Mouse (Mus musculus) ES-CJ7 (cell line): ENCODE measurements at regions not wholly inside any gene's neighbourhood (a gene's known extent, or its start where the extent isn't known, plus 50 kb on each side); places are given as distances from the start of the nearest gene placed in this dataset.

Source experiments
- DNase-seq: peaks from one replicate; pipeline ENCODE4 v3.0.0; 2011; ENCODE audit warnings: low read depth, low spot score

DNA sequence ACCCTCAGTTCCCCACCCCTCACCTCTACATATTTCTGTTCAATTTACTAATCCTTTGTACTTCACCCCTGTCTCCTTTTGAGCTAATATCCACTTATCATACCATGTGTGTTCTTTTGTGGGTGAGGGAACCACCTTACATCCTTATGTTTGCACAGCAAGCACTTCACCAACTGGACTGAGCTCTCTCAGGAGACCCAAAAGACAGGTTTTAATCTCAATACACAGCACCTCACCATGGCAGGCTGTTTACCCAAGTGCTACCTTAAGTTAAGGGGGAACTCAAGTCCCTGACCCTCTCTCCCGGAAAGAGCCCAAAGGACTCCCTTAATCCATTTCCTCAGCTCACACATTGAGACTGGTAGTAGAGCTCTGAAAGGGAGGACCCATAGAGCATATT, 62.3 kb upstream of the Agr3 start:
- no peak for DNase-seq

DNA sequence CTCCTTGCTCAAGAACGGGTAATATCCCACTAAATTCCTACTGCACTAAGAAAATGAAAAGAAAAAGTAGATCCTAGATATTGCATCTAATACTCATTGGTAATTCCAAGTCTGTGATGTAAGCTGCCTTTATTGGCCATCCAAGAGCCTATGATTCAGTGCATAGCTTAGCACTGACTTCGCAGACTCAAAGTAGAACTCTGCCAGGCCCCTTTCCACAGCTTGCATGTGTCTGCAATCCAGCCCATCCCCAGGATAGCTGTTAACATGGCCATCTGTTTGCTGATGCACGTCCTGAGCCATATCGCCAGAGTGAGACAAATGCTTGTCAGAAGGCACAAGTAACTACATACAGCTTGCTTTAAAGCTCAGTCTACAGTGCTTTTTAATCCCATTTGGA, 72.3 kb upstream of the Agr3 start:
- no peak for DNase-seq

DNA sequence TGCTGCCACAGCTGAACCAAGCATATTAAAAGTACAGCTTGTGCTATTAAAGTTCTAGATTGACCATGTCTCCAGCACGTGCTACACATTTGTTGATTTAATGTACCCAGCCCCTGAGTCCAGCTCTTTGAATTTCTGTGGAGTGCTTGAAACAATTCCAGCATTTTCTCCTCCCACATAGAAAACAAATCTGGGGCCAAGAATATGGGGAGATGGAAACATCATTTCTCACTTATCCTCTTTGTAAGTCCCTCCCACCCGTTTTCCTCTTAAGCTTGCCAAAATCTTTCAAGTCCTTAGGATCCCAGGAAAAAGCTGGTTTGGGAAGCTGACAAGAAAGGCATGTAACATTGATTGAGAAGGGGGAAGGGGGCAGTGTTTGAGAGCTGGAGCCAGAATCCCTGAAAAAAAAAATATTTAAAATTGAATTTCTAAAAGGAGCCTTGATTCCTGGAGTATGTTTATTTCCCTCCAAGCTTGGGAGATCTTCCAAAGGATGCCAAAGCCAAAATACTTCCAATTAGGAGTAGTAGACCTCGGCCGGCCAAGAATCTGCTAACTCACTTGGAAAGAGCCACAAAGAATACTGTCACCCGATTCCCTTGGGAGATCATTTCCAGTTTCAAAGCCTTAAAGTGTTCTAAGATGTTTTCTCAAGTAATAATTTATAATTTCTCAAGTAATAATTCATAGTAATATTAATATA, 78.4 kb upstream of the Agr3 start:
- DNase-seq: no peak

DNA sequence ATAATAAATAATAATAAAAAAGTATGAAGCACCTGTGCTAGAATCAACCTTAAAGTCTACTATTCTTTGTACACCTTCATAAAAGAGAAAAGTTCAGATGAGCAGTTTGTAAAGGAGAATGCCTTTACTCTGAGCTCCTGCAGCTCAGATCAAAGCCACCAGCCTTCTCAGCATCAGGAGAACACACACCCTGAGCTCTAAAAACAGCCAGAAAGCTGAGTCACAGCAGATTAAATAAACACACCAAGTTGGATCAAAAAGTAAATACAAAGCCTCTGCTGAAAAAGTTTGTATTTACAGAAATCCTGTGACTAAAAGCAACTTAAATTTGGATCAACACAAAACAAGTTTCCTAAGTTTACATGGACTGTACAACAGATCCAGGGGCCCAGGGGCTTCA, 88.5 kb upstream of the Agr3 start:
- DNase-seq: no peak

DNA sequence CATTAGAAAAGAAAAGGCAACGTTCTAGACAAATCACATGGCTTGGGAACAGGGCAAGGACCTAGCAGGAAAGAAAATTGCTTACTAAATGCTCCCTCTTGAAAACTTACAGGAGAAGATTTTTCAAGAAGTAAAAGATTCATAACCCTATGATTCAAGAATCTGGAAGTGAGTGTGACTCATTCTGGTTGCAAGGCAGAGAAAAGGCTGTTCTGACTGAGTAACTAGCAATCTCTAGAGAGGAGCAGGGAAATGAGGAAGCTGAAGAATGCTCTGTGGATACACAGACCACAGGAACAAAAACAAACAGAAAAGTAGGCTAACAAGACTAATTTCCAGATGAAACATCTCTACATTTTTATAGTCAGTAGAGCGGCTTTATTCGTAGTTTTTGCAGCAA, 92.1 kb upstream of the Agr3 start:
- DNase-seq: no peak

DNA sequence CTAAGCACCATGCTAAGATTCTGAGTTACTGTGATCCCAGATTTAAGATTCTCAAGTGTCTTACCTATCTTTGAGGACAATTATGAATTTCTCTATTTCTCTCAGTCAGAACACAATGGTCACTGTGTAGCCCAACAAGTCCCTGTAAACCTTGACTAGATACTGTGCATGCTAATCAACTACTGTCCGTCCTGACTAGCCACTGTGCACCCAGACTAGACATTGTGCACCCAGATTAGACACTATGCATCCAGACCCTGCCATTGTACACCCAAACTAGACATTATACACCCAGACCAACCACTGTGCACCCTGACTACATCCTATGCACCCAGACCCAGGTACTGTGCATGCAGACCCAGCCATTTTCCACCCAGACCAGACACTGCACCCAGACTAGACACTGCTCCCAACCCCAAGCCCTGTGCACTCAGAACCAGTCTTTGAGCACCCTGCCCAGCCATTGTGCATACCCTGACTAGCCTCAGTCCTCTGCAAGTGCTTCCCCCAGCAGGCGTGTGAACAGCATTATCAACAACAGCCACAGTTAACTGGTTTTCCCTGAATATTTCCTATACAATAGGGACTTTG, 93.4 kb upstream of the Agr3 start:
- DNase-seq: no peak

DNA sequence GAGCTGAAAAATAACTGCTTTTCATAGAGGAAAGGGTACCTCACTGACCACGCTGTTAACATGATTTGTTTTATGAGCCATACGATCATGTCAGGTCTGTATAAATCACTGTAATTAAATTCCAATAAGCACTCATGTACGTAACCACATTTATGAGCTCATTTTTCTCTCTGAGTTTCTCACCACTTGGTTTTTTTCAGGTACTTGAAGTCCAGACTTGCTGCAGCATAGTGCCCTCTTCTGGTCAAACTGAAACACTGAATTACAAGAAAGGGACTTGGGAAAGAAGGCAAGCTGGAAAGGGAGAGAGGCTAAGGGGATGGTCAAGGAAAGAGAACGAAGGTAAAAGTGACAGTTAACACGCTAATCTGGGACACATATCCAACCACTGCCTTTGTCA, 94.2 kb upstream of the Agr3 start:
- peak; percentile 69 for DNase-seq

DNA sequence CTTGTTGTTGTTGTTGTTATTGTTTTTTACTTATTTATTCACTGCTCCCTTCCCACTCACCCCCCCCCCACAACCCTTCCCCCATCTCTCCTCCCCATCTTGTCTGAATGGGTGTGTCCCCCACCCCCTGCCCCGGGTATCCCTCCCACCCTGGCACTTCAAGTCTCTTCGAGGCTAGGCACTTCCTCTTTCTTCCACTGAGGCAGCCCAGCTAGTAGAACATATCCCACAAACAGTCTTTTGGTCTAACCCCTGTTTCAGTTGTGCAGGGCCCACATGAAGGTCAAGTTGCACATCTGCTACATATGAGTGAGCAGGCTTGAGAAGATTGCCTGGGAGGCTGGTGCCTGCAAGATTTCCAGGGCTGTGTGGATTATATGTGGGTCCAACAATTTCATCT, 97.6 kb upstream of the Agr3 start:
- DNase-seq: no peak

DNA sequence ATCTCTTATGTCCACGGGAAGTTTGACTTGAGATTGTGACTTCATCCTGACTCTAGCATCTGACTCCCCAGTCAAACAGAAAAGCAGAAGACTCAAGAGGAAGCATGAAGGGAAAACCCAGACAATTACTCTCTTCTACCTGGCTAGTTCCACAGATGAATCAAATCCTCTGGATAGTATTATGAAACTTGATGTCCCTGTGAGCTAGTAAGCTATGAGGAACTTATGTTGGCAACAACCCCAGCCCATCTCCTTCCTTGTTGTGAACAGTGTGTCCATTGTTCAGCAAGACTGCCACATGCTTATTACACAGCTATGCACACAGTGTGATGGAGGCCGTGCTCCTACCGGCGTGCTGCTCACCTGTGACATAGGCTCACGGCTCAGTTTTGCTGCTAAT, 98.4 kb upstream of the Agr3 start:
- DNase-seq: no peak

DNA sequence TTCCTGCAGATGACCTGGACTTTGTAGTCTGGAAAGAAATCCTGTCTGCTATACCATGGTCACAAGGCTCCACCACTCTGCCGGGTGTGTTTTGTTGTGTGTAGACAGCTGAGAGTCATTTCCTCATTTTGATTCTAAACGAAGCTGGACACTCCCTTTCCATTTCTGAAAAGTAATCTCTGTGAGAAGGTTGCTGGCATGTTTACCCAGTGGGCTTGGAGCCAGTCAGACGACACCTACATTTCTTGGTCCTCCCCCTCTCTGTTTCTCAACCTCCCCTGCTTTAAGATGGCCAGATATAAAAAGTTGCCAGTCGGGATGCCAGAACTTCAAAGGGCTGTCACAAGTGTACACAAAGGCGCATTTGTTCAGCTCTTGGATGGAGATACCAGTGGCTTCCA, 100.8 kb upstream of the Agr3 start:
- DNase-seq: no peak

DNA sequence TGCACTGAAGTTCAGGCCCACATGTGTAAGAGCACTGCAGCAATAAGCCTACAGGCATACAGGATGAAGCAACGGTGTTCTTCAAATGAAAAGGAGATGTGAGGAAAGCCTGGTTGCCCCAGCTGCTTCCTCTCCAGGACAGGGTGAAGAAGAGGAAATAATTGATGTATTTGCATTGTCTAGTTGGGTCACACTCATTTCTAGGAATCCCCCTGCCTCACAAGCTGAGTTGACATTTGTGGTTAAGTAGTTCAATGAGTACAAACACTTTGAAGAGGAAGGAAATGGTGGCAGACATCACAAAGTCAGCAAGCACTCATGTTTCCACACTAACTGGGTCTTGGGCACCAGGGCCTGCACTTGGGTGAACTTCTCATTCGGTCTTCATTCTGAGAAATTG, 126.2 kb upstream of the Agr3 start:
- no peak for DNase-seq

DNA sequence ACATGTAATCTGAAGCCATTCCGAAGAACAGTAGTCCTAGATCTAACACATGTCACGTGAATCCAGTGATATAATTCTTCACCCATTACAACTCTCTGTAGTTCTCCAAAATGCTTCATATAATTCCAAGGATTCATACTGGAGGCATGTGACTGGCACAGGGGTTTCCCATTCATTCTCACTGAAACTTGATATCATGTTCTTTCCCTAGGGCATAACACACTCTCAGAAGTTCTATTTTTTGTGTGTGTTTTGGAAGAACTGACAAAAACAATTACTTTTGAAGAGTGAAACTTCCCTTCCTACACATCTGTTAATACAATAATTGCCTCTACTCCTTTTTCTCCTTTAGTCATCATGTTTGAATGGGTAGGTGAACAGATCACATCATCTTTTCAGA, 150.0 kb upstream of the Agr3 start:
- DNase-seq: no peak

DNA sequence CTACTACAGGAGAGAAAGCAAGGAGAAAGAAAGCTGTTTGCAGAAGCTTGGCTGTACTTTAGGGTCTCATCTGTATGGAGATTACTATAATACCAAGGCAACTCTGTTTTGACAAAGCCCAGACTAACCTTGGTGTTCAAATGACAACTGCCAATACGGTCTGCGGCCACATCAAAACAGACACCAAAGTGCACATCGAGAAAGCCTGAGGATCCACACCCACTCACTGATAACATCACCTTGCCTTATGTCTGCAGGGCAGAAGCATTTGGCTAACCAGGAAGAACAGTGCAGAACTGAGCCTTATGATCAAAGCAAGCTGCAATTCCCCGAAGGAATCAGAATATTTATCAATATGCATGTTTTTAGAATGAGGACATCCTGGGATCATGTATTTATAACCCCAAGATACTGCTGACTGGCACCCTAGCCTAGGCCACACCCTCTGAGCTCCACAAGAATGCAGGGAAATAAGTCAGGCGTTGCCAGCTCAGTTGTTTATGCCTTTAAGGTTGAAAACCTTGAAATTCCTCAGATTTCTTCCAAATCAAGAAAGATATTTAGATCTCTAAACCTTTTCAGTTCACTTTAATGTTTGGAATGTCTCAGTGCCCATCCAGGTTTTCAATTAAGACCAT, 154.9 kb upstream of the Agr3 start:
- no peak for DNase-seq

DNA sequence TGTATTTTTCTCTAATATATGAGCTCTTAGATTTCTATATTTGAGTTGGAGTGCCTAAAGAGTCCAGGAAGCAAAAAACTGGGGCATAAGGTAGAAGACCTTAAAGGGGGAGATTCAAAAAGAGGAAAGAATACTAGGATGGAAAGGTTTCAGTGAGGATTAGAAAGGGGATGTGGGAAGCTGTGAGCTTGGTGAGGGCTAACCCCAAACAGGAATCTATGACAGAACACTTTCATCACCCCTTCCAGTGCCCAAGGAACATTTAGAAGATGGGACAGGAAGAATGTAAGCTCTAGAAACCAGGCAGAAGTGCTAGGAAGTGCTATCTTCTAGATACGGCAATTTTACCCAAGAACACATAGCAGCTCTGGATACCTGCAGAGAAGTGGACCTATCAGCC, 166.5 kb upstream of the Agr3 start:
- no peak for DNase-seq

DNA sequence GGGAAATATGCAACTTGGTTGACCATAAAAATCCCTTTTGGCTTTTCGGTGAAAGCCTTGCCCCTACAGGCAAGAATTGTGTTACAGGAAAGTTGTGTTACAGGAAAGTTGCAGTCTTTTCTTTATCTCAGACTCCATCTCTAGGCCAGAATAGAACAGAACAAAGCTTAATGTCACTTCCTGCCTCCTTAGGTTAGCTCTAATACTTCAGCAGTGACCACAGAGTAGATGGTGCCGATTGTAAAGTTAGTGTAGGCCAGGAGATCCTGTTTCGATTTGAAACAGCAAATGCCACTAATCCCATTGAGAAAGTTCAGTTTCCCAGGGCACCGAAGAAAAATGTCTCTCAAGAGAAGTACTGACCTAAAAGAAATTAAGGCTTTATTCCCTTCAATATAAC, 170.3 kb upstream of the Agr3 start:
- DNase-seq: no peak

DNA sequence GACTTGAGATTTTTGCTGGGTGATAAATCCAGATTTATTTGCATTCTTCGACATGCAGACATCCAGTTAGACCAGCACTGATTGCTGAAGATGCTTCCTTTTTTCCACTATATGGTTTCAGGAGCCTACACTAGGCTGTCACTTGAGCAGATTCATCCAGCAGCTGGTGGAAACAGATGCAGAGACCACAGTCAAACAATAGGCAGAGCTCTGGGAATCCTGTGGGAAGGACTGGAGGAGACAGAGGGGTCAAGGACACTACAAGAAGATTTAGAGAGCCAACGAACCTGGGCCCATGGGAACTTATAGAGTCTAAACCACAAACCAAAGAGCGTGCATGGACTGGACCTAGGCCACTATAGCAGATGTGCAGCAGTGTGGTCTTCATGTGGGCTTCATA, 177.4 kb upstream of the Agr3 start:
- no peak for DNase-seq

DNA sequence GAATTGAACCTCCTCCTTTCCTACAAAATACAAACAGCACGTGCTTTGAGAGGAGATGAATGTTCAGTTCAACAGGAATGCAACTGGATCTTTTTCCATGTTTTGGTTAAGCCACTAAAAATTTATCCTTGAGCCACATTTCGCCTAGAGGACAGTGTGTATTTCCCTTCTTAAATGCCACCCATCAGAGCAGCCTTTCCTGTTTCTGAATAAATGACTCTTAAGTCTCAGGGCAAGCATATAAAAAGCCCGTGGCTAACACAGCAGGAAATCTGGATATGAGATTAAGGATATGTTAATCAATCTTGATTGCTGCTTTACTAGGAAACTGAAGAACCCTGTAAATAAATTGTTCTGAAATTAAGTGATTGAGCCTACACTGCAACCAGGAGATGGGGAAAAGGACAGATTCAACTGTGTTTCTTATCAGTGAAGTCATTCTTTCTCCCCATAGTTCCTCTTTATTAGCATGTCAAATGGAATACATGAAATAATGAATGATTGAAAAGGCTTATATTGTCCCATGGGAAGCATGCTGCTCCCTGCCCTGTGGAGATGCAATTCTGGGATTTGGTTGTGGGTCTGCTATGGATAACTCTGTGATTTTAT, 178.6 kb upstream of the Agr3 start:
- no peak for DNase-seq

DNA sequence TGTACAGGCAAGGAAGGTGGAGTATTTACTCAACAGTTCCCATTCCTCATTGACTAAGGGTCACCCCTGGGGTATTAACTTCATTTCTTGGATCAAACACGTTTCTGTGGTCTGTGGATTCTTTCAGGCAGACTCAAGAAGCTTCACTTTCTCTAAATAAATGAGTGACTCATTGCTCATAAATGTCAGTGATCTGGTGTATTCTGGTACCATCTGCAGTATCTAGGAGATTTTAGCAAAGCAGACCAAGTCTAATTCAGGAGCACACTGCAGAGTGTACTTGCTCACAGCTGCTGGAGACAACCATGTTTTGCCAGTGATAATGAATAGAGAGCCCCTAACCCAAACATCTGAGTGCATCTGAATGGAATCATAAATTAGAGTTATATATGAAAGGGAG, 182.7 kb upstream of the Agr3 start:
- DNase-seq: no peak

DNA sequence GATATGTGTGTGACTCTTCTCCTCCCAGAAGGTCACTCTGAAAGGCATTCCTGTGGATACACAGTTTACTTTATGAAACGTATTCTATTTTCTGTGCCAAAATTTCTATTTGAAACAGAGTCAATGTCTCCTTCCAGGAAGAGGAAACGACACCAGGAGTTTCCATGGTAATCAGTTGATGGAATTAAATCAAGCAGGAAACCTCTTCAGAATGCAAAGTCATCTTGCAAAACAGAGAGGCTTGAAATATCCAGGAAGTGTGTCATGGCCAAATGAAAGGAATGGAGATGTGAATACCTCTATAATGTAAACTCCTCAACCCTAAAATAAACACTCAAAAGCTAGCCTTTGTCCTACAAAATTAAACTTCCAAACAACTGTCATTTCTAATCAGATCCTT, 189.0 kb upstream of the Agr3 start:
- no peak for DNase-seq

DNA sequence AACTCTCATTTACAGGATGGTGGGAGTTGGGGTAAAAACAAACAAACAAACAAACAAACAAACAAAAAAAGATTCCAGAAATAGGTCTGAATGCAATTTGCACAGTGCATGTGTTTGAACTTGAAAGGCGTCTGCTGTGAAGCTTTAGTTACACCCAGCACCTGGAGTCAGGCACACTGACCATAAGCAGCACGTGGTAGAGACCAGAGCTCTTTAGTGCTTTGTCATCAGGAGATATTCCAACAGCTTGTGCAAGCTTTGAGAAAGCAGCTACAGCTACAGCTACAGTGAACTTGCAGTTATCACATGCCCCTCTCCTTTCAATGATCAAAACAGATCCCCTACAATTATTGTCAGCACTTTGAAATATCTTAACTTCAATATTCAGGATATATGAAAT, 190.4 kb upstream of the Agr3 start:
- DNase-seq: no peak

DNA sequence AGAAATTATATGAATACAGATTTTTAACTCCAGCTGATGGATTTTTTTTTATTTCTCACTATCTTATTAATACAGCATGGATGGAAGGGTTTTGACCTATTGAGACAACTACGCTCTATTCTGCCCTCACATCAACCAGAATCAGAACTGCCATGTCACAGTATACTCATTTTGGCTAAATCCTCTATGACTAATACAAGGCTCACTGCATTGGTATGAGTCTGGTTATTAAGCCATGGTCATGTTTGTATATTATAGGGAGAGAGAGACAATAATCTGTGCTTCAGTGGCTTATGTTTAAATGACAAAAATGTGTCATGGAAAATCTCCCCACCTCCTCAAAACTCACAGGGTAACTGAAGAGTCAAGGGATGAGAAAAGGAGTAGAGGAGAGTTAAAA, 191.0 kb upstream of the Agr3 start:
- no peak for DNase-seq

DNA sequence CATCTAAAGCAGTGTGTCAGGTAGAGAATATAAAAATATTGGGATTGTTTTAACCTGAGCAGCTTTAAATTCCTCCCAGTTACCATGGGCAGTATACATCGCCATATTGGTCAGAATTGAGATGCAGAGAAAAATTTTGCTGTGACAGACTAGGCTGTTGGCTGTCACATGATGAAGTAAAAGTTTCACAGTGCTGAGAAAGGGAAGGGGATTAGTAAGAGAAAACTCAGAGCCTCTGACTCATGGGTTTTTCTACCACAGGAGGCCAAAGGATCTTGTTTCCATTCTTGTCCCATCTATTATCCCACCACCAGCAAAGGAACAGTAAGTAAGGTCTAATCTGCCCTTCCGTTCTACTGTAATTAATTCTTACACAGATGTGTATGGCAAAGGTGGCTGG, 191.8 kb upstream of the Agr3 start:
- no peak for DNase-seq

DNA sequence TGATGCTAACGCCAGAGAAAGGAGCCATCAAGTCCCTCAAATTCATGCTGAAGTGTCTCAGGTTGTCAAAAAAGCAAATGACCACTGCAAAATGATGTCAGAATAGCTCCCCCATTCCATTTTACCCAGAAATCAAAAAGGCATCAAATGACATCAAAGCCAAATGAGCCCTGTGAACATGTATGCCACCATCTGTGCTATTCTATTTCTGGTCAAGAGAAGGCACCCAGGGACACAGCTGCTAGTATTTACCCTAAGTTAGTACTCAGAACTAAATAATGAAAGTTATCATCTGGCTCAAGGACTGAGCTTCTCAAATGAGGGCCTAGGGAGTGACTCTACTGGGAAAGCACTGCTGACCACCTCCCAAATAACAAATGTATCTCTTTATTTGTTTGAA, 191.1 kb upstream of the Ahr start:
- DNase-seq: no peak
